Mouse (Mus musculus): ENCODE results near the gene Antxrl.
A peak's percentile ranks its signal among the peaks of the same experiment; 100 is the strongest.

The Antxrl gene

GRCm38 (mm10) chr14:34052516-34052915 is at the start of gene Antxrl:
Antxrl (plus strand) TSS chr14:34052707.
- no peak for DNase-seq (ENCODE audit: low read depth, low spot score)

- no peak for DNase-seq (ENCODE audit: low read depth, low spot score)
Measured at GRCm38 (mm10) chr14:34015063-34015462, 37.4 kb upstream of the Antxrl start, which contains the start of gene Gm30083. Gm30083 (minus strand) TSS chr14:34015182.

DNA sequence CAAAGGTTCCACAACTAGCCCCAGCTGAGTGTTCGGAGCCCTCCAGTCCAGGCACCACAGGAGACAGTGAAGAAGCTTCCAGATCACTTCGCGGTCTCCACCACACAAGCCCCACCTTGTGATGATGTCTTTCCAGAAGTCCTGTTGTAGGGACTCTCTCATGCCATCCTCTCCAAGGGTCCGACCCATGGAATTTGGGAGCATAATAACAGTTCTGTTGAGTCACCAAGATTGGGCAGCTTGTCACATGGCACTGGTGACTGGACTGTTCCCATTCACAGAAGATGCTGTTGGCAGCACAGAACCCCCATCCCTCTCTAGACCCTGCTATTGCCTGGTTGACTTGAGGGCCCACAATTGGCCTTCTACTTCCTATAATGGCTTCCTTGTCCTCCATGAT is 36.1 kb upstream of the Antxrl start, which contains the start of gene Gm5460:
Gene Gm5460 (plus strand): TSS at position 378 of the 400 bp plus-strand sequence.
- no peak for DNase-seq (ENCODE audit: low read depth, low spot score)

- no peak for DNase-seq (ENCODE audit: low read depth, low spot score)
Measured at GRCm38 (mm10) chr14:34016938-34017337, 35.6 kb upstream of the Antxrl start.

- no peak for DNase-seq (ENCODE audit: low read depth, low spot score)
Measured at GRCm38 (mm10) chr14:34026710-34027109, 25.8 kb upstream of the Antxrl start.

DNA sequence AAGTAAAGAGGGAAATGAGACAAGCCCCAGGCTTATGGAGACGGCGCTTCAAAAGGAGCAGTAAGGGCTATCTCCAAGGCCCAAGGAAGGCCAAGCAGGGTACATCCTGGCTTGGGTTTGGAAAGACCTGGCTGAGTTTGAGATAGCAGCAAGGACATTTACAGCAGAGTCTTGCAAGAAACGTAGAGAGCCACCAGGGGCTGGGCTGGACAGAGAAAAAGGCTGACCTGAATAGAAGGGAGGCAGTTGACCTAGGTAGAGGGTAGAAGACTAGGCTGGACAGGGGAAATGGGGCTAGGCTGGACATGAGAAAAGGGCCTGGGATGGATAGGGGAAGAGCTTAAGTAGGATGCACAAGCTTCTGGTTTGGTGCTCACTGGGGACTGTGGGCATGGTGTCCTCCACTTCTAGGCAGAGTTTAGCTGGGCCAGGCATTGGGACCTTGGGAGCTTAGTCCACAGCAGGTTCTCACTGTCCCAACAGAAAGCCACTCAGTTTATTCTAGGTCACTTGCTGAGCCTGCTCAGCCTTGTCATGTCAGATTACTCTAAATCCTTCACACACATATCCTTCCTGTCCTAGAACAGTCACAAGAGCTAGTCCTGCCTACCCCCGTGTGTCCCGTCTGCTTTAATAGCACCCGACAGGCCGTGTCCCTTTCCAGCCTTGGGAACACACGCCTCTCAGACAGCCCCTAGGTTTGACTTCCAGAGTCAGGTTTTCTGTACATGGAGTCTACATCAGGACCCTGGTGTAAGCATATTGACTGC is 18.5 kb upstream of the Antxrl start:
- DNase-seq (ENCODE audit: low read depth, low spot score): no peak

GRCm38 (mm10) chr14:34041241-34041640 is 11.3 kb upstream of the Antxrl start:
- no peak for DNase-seq (ENCODE audit: low read depth, low spot score)

DNA sequence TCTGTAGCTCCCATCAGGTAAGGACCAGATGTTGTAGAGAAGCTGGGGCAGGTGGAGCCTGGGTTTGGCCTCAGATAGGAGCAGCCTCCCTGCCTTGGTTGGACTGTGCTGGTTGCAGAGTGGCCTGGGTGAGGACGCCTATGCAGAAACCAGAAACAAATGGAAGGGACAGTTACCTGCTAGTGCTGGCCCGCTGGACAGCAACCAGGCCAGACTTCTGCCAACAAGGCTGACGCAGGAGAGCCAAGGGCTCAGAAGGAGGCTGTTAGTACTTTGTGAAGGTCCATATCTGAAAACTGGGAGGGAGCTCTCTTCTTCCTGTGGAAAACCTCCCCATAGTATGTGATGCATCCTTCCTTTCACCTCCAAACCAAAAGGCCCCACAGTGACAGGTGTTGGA is 9.2 kb upstream of the Antxrl start:
- DNase-seq (ENCODE audit: low read depth, low spot score): no peak

DNA sequence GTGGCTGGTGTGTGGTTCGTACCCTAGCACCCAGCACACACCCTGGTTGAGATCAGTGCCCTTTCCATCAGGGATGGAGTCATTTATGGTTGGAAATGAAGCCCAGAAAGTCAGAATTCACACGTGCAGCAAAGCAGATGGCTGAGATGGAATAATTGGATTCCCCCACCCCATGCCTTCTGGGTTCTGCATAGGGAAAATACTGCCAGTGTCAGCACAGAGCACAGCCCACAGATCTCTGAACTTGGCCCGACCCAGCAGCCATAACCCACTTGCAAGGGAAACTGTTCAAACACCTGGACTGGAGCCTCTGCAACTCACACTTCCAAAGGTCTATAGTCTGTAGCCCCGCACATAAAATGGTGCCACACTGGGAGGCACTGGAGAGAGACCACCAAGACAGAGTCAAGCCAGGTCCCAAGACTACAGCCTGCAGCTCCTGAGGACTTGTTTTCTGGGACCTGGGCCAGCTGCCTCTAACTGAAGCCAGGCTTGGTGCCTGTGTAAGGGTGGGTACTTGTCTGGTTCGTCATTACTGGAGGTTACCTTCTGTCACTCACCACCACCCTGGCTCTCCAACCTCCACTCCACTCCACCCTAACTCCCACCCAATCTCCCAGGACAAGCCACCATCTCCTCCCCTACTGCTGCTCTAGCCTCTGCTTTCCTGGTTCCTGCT is 2.3 kb upstream of the Antxrl start:
- DNase-seq (ENCODE audit: low read depth, low spot score): no peak

DNA sequence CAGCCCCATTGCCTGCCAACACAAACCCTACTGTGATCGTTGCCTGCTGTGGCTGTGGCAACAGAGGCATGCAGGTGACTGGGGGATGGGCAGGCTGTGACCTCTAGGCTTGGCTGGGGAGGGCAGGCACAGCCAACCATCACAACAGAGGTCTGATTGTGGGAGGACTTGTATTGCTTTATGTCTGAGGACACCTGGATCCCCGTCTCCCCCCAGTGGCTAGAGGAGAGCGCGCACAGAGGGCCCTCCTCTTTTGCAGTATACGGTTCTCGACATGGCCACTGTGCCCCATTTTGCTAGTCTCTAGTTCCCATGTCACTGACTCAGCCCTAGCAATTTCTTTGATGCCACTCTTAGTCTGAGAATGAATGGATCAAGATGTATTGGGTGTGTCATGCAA is 19.2 kb downstream of the Antxrl start:
- no peak for DNase-seq (ENCODE audit: low read depth, low spot score)

DNA sequence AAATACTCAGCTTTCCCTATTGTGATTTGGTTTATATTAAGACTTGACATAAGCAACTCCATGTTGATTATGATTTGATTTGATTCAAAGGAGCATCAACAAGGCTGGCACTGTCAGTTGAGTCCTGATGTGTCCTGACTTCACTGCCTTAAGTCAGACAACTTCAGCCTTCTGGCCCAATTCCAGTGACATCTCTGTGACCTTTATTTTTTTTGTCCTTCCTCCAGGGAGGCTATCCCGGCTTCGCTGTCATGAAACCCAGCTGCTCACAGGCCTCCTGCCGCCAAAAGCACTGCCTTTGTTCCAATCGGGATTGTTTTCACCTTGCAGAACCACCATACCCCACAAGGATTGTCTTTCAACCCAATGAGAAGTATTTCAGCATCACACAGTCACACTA is 22.8 kb downstream of the Antxrl start:
- no peak for DNase-seq (ENCODE audit: low read depth, low spot score)

DNA sequence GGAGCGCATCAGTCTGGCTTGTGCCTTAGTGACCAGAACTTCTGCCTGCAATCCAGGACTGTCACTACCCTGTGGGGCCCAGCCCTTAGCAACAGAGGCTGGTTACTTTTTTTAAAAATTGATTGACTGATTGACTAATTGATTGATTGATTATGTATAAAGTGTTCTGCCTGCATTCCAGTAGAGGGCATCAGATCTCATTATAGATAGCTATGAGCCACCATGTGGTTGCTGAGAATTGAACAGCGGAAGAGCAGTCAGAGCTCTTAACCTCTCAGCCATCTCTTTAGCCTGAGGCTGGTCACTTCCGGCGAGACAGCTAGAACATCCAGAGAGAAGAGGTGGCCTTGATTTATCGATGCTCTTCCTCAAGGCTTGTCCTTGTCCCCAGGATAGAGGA is 24.7 kb downstream of the Antxrl start:
- no peak for DNase-seq (ENCODE audit: low read depth, low spot score)

DNA sequence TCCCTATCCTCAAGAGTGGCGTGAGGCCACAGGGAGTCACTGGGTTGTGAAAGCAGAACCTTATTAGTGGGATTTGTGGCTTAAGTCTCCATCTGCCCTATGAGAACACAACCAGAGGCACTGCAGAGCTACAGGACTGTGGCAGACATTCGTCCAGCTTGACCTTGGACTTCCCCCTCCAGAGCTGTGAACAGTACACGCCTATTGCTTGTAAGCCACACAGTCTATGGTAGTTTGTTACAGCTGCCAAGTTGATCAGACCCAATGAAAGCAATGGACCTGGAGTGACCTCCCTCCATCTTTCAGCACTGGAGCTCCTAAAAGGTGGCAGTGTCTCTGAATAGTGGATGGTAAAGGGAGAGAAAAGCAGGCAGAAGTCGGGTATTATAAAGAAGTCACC is 25.8 kb downstream of the Antxrl start:
- no peak for DNase-seq (ENCODE audit: low read depth, low spot score)

DNA sequence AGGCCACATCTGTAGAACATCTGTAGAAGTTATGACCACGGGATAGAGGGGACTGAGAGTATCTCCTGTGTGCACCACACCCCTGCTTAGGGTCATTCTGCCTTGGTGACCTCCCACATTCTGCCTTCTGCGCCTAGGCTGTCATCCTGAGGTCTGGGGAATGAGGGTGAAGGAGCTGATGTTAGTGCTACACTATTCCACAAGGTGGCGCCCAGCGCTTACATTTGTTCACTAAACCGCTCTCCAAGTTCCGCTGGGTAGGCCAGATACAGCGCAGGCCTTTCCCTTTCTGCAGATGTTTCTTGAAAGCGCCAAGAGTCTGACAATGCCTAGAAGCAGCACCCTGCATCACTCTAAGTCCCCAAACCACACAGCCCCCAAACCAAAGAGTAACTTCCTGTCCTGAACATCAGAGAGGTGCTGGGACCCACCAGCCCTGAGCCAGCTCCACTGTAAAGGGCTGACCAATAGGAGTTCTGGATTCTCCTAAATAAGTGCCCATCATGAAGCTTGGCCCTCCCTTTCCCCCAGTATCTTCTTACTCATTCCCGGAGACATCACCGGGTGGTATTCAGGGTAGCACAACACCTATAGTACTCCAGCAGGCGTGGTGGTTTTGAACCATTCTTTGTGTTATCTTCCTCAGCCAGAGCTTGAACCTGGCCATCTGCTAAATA is 28.0 kb downstream of the Antxrl start:
- peak; percentile 28 for DNase-seq (ENCODE audit: low read depth, low spot score)

DNA sequence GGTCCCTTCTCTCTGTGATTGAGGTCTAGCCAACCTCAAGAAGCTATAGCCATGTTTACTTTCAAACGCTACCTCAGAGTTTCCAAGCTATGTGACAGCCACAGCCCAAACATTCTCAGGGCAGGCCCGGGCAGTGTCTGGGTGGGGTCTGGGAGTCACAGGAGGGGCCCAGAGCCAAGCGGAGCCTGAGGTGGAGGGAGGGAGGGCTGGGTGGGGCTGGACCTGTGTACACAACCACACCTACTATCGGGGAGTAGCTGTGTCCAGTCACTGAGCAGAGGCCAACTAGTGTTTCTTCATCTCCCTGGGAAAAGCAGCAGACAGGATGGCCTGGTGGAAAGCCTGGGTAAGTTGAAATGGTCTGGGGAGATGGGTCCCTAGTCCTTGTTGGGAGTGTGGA is 33.2 kb downstream of the Antxrl start, which contains the start of gene Anxa8:
Gene Anxa8 (plus strand): TSS at position 251 of the 400 bp plus-strand sequence.
- DNase-seq (ENCODE audit: low read depth, low spot score): no peak

DNA sequence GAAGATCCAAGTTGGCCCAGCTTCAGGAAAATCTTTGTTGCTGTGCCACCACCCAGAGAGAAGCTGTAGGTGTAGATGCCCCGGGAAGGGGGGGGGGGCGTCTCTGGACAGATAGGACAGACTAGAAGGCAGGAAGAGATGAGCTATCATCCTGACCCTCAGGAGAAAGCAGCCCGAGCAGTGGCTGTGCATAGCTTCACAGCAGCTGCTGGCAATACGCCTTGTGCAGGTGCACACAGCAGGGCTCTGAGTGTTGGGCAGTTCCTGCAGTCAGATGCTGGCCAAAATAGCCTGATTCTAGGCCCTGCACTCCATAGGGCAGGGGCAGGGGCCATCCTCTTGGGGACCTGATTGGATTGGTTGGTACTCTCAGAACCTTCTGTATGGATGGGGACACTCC is 34.3 kb downstream of the Antxrl start:
- no peak for DNase-seq (ENCODE audit: low read depth, low spot score)

GRCm38 (mm10) chr14:34087856-34088398 is 35.4 kb downstream of the Antxrl start:
- DNase-seq (ENCODE audit: low read depth, low spot score): no peak

- no peak for DNase-seq (ENCODE audit: low read depth, low spot score)
Measured at GRCm38 (mm10) chr14:34089796-34090195, 37.3 kb downstream of the Antxrl start.

DNA sequence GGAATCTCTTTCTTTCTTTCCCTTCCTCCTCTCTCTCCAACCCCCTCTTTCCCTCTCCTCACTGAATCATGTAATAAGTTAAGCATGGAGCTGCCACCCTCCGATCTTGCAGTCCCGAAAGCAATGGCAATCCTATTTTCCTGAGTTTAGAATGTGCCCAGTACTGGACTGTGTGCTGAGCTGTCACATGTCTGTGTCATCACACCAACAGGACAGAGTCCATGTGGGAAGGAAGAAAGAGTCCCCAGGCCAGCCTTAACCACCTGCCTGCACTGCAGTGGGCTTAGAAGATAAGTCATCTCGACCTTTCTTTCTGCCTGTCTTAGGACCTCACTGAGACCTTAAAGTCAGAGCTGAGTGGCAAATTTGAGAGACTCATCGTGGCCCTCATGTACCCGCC is 39.0 kb downstream of the Antxrl start:
- no peak for DNase-seq (ENCODE audit: low read depth, low spot score)

DNA sequence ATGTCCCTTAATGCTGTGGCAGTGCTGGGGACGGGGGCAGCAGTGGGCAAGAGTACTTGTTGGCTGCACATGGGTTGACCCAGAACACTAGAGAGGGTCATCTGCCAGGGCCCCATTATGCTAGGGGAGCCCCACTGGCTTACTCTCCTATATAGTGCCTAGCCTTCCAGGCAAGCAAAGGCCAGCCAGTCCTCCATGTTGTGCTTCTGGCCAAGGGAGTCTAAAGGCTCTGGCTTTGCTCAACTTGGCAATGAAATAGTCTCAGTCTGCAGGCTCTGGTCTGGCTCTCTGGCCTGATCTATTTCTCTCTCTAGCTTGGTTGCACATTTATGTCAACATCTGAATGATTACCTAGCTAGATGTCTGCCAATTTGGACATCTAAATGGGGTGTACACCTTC is 40.3 kb downstream of the Antxrl start:
- DNase-seq (ENCODE audit: low read depth, low spot score): no peak

GRCm38 (mm10) chr14:34096161-34096560 is 43.7 kb downstream of the Antxrl start:
- no peak for DNase-seq (ENCODE audit: low read depth, low spot score)

DNA sequence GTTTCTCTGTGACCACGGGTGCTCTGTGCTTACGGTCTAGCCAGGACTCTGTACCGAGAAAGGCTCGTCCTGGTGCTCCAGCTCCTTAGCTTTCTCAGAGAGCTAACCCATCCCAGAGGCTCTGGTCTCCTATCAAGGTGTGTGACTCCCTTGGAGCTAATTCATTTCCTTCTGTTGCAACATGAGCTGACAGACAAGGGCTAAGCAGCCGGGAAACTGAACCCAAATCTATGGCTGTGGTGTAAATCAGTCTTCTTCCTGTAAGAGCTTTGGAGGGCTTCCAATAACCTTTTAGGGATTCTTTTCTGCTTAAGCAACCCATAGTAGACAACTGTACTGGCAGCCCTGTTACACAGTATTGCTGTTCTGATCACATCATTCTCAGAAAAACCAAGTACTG is 50.1 kb downstream of the Antxrl start, which contains the start of gene A630023A22Rik:
Gene A630023A22Rik (minus strand): TSS at position 154 of the 400 bp plus-strand sequence.
- DNase-seq (ENCODE audit: low read depth, low spot score): no peak

Measured in CD4-positive helper T cell, adult 2 months (primary cell).